Mouse (Mus musculus): ENCODE measurements around the gene Rgs8. TPM values are rescaled to one million over a fixed set of nuclear protein-coding genes. Genes with fewer than 3 reads are reported as not detected.

Rgs8 gene
- polyA plus RNA-seq, 1 experiment, result not detected

- 71% methylated on average over 7 of the region's 7 CpGs for WGBS
- Histone ChIP-seq H3K4me3 (ENCODE audit: insufficient read depth, low read depth, low read length) (no peak overlapping the region), H3K27ac (ENCODE audit: insufficient read depth, low read depth, low read length) (no peak overlapping the region), H3K4me1 (ENCODE audit: control insufficient read depth, insufficient read depth, low read length) (peaks cover 26% of the 10 kb centered on the region)
- no peak for TF ChIP-seq POLR2A (IDR thresholded peaks at IDR 0.05; ENCODE audit: insufficient read depth, low read depth, low read length)
- no peak for TF ChIP-seq CTCF (IDR thresholded peaks at IDR 0.05; ENCODE audit: insufficient read depth, low read depth, low read length)
Measured at GRCm38 (mm10) chr1:153669086-153669485, 16.3 kb downstream of the Rgs8 start.

- WGBS, result 71% methylated on average over 3 of the region's 3 CpGs
Measured at GRCm38 (mm10) chr1:153669728-153670127, 16.9 kb downstream of the Rgs8 start.

GRCm38 (mm10) chr1:153671352-153671751 lies 18.5 kb downstream of the Rgs8 start:
- Histone ChIP-seq H3K4me3 (ENCODE audit: insufficient read depth, low read depth, low read length) (no peak overlapping the region), H3K27ac (ENCODE audit: insufficient read depth, low read depth, low read length) (no peak overlapping the region), H3K4me1 (ENCODE audit: control insufficient read depth, insufficient read depth, low read length) (peaks cover 16% of the 10 kb centered on the region)
- no peak for TF ChIP-seq CTCF (IDR thresholded peaks at IDR 0.05; ENCODE audit: insufficient read depth, low read depth, low read length)
- no peak for TF ChIP-seq POLR2A (IDR thresholded peaks at IDR 0.05; ENCODE audit: insufficient read depth, low read depth, low read length)
- 73% methylated on average over 3 of the region's 3 CpGs for WGBS

More at GRCm38 (mm10) chr1:153669728-153670127, 16.9 kb downstream of the Rgs8 start:
- Histone ChIP-seq H3K27ac (ENCODE audit: insufficient read depth, low read depth, low read length) (no peak overlapping the region), H3K4me1 (ENCODE audit: control insufficient read depth, insufficient read depth, low read length) (peaks cover 26% of the 10 kb centered on the region), H3K4me3 (ENCODE audit: insufficient read depth, low read depth, low read length) (no peak overlapping the region)
- TF ChIP-seq POLR2A (IDR thresholded peaks at IDR 0.05; ENCODE audit: insufficient read depth, low read depth, low read length), result no peak
- TF ChIP-seq CTCF (IDR thresholded peaks at IDR 0.05; ENCODE audit: insufficient read depth, low read depth, low read length), result no peak

- TF ChIP-seq CTCF (IDR thresholded peaks at IDR 0.05; ENCODE audit: insufficient read depth, low read depth, low read length) (no peak), POLR2A (IDR thresholded peaks at IDR 0.05; ENCODE audit: insufficient read depth, low read depth, low read length) (no peak)
- Histone ChIP-seq H3K4me3 (ENCODE audit: insufficient read depth, low read depth, low read length) (no peak overlapping the region), H3K27ac (ENCODE audit: insufficient read depth, low read depth, low read length) (no peak overlapping the region), H3K4me1 (ENCODE audit: control insufficient read depth, insufficient read depth, low read length) (peaks cover 15% of the 10 kb centered on the region)
- WGBS, result 34% methylated on average over 9 of the region's 9 CpGs
Measured at GRCm38 (mm10) chr1:153672698-153673097, 19.9 kb downstream of the Rgs8 start.

- H3K27ac ChIP-seq (ENCODE audit: insufficient read depth, low read depth, low read length), result no peak overlapping the region
- peaks cover 15% of the 10 kb centered on the region for H3K4me1 ChIP-seq (ENCODE audit: control insufficient read depth, insufficient read depth, low read length)
- WGBS, result 52% methylated on average over 12 of the region's 12 CpGs
- TF ChIP-seq POLR2A (IDR thresholded peaks at IDR 0.05; ENCODE audit: insufficient read depth, low read depth, low read length), result no peak
- TF ChIP-seq CTCF (IDR thresholded peaks at IDR 0.05; ENCODE audit: insufficient read depth, low read depth, low read length), result no peak
- no peak overlapping the region for H3K4me3 ChIP-seq (ENCODE audit: insufficient read depth, low read depth, low read length)
Measured at GRCm38 (mm10) chr1:153673900-153674299, 21.1 kb downstream of the Rgs8 start.

GRCm38 (mm10) chr1:153675591-153675990 lies 22.8 kb downstream of the Rgs8 start:
- no peak overlapping the region for H3K27ac ChIP-seq (ENCODE audit: insufficient read depth, low read depth, low read length)
- H3K4me1 ChIP-seq (ENCODE audit: control insufficient read depth, insufficient read depth, low read length), result peaks cover 20% of the 10 kb centered on the region
- no peak overlapping the region for H3K4me3 ChIP-seq (ENCODE audit: insufficient read depth, low read depth, low read length)
- TF ChIP-seq CTCF (IDR thresholded peaks at IDR 0.05; ENCODE audit: insufficient read depth, low read depth, low read length), result no peak
- TF ChIP-seq POLR2A (IDR thresholded peaks at IDR 0.05; ENCODE audit: insufficient read depth, low read depth, low read length), result no peak
- 74% methylated on average over 4 of the region's 4 CpGs for WGBS

GRCm38 (mm10) chr1:153677635-153678034 lies 24.8 kb downstream of the Rgs8 start:
- no peak overlapping the region for H3K27ac ChIP-seq (ENCODE audit: insufficient read depth, low read depth, low read length)
- H3K4me1 ChIP-seq (ENCODE audit: control insufficient read depth, insufficient read depth, low read length), result peaks cover 12% of the 10 kb centered on the region
- no peak for TF ChIP-seq POLR2A (IDR thresholded peaks at IDR 0.05; ENCODE audit: insufficient read depth, low read depth, low read length)
- no peak for TF ChIP-seq CTCF (IDR thresholded peaks at IDR 0.05; ENCODE audit: insufficient read depth, low read depth, low read length)
- 92% methylated on average over 6 of the region's 6 CpGs for WGBS
- no peak overlapping the region for H3K4me3 ChIP-seq (ENCODE audit: insufficient read depth, low read depth, low read length)

DNA sequence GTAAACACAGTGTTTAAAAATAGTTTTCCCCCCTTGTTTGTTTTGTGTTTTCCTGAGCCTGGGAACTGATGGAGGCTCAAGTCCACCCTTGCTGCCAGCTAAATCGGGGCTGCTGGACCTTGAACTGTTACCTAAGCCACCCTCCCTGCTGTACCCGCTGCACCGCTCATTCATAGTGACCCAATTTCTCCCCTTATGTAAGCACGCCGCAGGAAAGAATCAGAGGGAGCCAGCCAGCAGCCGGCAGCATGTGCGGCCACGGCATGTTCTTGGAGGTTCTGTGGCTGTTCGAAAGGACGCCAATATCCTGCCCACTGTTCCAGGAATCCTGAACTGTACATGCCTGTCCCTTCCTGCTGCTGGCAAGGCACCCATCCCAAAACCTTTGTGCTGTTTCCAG lies 26.3 kb downstream of the Rgs8 start:
- peaks cover 10% of the 10 kb centered on the region for H3K4me1 ChIP-seq (ENCODE audit: control insufficient read depth, insufficient read depth, low read length)
- WGBS, result 11% methylated on average over 10 of the region's 10 CpGs
- no peak overlapping the region for H3K27ac ChIP-seq (ENCODE audit: insufficient read depth, low read depth, low read length)
- no peak overlapping the region for H3K4me3 ChIP-seq (ENCODE audit: insufficient read depth, low read depth, low read length)
- TF ChIP-seq CTCF (IDR thresholded peaks at IDR 0.05; ENCODE audit: insufficient read depth, low read depth, low read length), result no peak

- TF ChIP-seq POLR2A (IDR thresholded peaks at IDR 0.05; ENCODE audit: insufficient read depth, low read depth, low read length), result no peak
- TF ChIP-seq CTCF (IDR thresholded peaks at IDR 0.05; ENCODE audit: insufficient read depth, low read depth, low read length), result no peak
- 43% methylated on average over 3 of the region's 3 CpGs for WGBS
- Histone ChIP-seq H3K4me1 (ENCODE audit: control insufficient read depth, insufficient read depth, low read length) (peaks cover 10% of the 10 kb centered on the region), H3K4me3 (ENCODE audit: insufficient read depth, low read depth, low read length) (no peak overlapping the region), H3K27ac (ENCODE audit: insufficient read depth, low read depth, low read length) (no peak overlapping the region)
Measured at GRCm38 (mm10) chr1:153679653-153680052, 26.8 kb downstream of the Rgs8 start.

GRCm38 (mm10) chr1:153680363-153680762 lies 27.5 kb downstream of the Rgs8 start:
- H3K4me1 ChIP-seq (ENCODE audit: control insufficient read depth, insufficient read depth, low read length), result peaks cover 10% of the 10 kb centered on the region
- H3K27ac ChIP-seq (ENCODE audit: insufficient read depth, low read depth, low read length), result no peak overlapping the region
- WGBS, result 79% methylated on average over 6 of the region's 6 CpGs
- TF ChIP-seq POLR2A (IDR thresholded peaks at IDR 0.05; ENCODE audit: insufficient read depth, low read depth, low read length) (no peak), CTCF (IDR thresholded peaks at IDR 0.05; ENCODE audit: insufficient read depth, low read depth, low read length) (no peak)
- no peak overlapping the region for H3K4me3 ChIP-seq (ENCODE audit: insufficient read depth, low read depth, low read length)
